Mouse (Mus musculus) cortical plate, adult 2 months (tissue): ENCODE results near the gene Uhmk1. TPM values are rescaled to one million over a fixed set of nuclear protein-coding genes. Genes with fewer than 3 reads are reported as not detected.
A peak's percentile ranks its signal among the peaks of the same experiment; 100 is the strongest.

Source experiments
- H3K27ac ChIP-seq: fragments of 200-500 bp; 2 replicates; pipeline ENCODE4 v1.5.1; 2012; ENCODE audit warnings: low read length, control low read depth, inconsistent platforms; ENCODE audit not compliant: insufficient read depth
- H3K4me1 ChIP-seq: fragments of 200-500 bp; 2 replicates; pipeline ENCODE4 v1.6.1; 2011; ENCODE audit warnings: low read length; ENCODE audit not compliant: control insufficient read depth, insufficient read depth
- H3K4me3 ChIP-seq: fragments of 200-500 bp; 2 replicates; pipeline ENCODE4 v1.5.1; 2011; ENCODE audit warnings: mild to moderate bottlenecking, low read length, control low read depth; ENCODE audit not compliant: insufficient read depth
- CTCF ChIP-seq: fragments of 200-500 bp; IDR thresholded peaks from 2 replicates; pipeline ENCODE4 v1.5.1; 2011; ENCODE audit warnings: mild to moderate bottlenecking, control low read depth, low read length; ENCODE audit not compliant: insufficient read depth; ENCODE audit errors: extremely low read depth
- POLR2A ChIP-seq: fragments of 200-500 bp; IDR thresholded peaks from 2 replicates; pipeline ENCODE4 v1.6.1; 2011; ENCODE audit warnings: mild to moderate bottlenecking, low read length, control low read depth; ENCODE audit not compliant: insufficient read depth; ENCODE audit errors: extremely low read depth
- polyA plus RNA-seq: library from polyadenylated mRNA; depleted of rRNA; stranded (reverse); fragments of >200 nt; gene quantifications from 2 replicates; pipeline ENCODE4 v1.2.3, GENCODE M21; 2012

Uhmk1 gene
- polyA plus RNA-seq, 1 experiment = 83.4 TPM

DNA sequence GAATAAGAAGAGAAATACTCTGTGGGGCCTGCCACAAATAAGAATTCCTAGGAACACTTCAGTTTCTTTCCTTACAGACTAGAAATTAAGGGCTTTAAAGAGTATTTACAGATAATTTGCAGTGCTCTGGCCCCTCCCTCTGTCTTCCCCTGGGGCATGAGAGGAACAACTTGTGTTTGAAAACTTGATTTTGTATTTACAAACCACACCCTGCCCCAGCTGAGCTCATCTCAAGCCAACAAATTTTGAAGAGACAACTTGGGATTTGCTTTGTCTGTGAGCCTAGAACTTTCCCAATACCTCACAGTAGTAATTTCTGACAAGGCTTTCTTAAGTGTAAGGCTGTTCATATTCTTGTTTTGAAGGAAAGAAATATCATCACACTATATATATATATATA lies 32.5 kb downstream of the Uhmk1 start:
- TF ChIP-seq POLR2A = no peak
- no peak for TF ChIP-seq CTCF
- peaks cover 5% of the 10 kb centered on the region for H3K4me1 ChIP-seq
- H3K27ac ChIP-seq = no peak overlapping the region
- no peak overlapping the region for H3K4me3 ChIP-seq

GRCm38 (mm10) chr1:170176661-170177239 lies 38.4 kb downstream of the Uhmk1 start:
- no peak overlapping the region for H3K4me3 ChIP-seq
- H3K27ac ChIP-seq = no peak overlapping the region
- peaks cover 3% of the 10 kb centered on the region; the same call in 1 of the 2 replicates for H3K4me1 ChIP-seq
- TF ChIP-seq POLR2A (no peak), CTCF (no peak)

DNA sequence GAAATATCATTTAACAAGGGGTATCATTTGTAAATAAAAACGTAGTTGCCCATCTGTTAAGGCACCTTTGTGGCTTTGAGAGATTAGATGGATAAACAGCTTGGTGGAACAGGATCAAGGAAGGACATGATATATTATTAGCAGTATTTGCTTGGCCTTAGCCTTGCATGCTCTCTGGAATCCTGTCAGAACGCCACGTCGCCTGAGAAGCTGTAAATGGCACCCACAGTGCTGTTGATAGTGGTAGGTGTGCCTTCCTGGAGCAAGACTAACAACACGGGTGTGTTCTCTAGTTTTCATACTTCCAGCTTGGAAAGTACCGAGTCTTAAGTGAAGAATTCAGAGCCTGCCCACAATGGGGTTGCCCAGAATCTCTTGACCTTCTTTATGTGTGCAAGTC lies 39.3 kb downstream of the Uhmk1 start:
- H3K27ac ChIP-seq = no peak overlapping the region
- no peak overlapping the region; the same call in 1 of the 2 replicates for H3K4me3 ChIP-seq
- no peak for TF ChIP-seq CTCF
- no peak for TF ChIP-seq POLR2A
- peaks cover 3% of the 10 kb centered on the region; the same call in 1 of the 2 replicates for H3K4me1 ChIP-seq

DNA sequence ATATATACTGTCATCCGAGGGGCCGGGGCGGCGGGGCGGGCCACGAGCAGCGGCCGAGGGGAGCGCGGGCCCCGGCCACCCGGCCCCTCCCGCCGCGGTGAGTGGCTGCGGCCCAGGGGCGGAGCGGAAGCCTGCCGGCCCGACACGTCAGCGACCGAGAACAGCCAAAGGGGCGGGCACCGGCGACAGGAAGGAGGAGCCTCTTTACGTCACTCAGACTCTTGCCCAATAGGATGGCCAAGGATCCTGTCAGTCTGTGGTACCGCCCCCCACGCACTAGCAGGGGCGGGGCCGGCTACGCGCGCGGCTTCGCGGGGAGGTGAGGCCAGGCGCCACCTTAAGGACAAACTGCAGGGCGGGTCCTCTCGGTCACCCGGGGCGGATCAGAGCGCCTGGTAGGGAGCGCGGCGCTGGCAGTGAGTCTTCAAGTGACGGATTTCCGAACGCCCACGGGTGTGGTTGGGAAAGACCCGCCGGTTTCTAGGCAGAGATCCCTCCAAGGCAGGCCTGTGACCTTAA lies 40.3 kb downstream of the Uhmk1 start, which contains the start of gene Uap1:
Gene Uap1, minus strand, starts transcription at position 144 of the 519 bp plus-strand sequence.
- peak within 1 kb of the TSS; percentile 83 for H3K4me3 ChIP-seq
- TF ChIP-seq POLR2A (peak; percentile 66), CTCF (no peak)
- H3K27ac ChIP-seq = peak within 1 kb of the TSS; percentile 92
- H3K4me1 ChIP-seq = peaks cover 3% of the 10 kb centered on the region; the same call in 1 of the 2 replicates

DNA sequence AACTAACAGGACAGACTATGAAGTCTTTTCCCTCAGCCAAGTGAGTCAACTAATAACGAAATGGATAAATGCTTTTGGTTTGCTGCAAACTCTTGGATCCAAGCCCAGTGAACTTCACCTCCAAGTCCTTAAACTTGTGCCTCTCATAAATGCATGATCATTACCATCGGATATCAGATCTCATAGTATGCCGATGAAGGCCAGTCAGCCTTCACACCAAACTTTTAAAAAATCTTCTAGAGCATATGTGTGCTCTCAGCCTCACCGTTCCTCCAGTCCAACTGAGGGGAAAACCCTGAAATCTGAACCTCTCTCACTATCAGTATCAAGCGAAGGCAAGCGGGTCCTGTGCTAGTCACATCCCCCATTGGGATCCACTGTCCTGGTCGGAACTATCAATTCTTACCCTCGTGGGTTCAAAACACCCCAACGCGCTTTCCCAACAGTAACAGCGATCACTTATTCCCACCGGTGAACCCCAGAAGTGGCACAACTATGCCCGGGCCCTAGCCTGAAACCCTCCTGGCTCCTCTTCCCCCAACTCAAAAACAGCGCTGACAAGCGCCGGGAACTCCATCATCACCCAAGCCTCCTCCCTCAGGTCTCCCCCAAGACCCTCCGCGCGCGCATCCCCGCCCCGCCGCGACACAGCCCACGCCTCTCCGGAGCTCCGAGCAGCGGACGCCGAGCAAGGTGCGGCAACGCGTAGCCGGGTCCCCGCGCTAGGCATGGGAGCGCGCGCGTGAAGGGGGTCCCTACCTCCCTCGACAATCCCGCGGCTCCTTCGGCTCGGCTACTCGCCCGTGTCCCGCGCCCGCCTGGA lies 41.0 kb downstream of the Uhmk1 start:
- Histone ChIP-seq H3K4me3 (peak overlapping the region; percentile 83), H3K4me1 (peaks cover 3% of the 10 kb centered on the region; the same call in 1 of the 2 replicates), H3K27ac (peak overlapping the region; percentile 72)
- TF ChIP-seq CTCF = no peak
- TF ChIP-seq POLR2A = no peak

DNA sequence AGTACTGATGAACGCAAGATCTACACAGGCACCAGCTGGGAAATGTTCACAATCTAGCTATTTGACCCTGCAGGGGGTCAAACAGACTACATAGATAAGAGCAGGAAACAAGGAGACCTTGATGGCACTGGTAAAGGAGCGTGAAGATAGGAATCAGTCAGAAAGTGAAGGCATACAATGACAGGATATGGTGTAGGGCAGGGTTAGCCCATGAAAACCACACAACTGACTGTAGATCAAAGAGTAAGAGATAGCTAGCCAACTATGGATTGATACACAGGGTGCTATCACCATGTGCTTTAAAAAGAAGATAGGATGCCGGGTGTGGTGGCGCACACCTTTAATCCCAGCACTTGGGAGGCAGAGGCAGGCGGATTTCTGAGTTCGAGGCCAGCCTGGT lies 47.4 kb downstream of the Uhmk1 start:
- no peaks in the 10 kb centered on the region for H3K4me1 ChIP-seq
- TF ChIP-seq POLR2A = no peak
- TF ChIP-seq CTCF = no peak
- H3K4me3 ChIP-seq = no peak overlapping the region
- H3K27ac ChIP-seq = no peak overlapping the region

DNA sequence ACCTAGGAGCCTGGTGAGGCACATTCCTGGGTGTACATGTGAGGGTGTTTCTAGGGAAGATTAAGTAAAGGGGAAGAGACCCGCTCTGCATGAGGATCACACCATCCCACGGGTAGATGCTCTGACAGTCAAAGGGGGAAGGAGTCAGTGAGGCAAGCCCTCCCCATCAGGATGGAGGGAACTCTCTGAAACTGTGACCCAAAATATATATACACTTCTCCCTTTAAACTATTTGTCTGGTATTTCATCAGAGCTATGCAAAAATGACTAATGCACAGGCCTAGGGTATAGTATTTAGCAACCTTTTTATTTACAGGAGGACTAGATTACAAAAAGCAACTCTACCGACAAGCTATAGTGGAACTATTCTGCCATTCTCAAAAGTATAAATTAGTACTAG lies 50.3 kb downstream of the Uhmk1 start:
- TF ChIP-seq POLR2A (no peak), CTCF (no peak)
- Histone ChIP-seq H3K4me1 (no peaks in the 10 kb centered on the region; the same call in 1 of the 2 replicates), H3K4me3 (no peak overlapping the region), H3K27ac (no peak overlapping the region)

GRCm38 (mm10) chr1:170164053-170164614 lies 51.1 kb downstream of the Uhmk1 start:
- Histone ChIP-seq H3K27ac (no peak overlapping the region), H3K4me3 (no peak overlapping the region), H3K4me1 (no peaks in the 10 kb centered on the region; the same call in 1 of the 2 replicates)
- TF ChIP-seq POLR2A = no peak
- no peak for TF ChIP-seq CTCF

DNA sequence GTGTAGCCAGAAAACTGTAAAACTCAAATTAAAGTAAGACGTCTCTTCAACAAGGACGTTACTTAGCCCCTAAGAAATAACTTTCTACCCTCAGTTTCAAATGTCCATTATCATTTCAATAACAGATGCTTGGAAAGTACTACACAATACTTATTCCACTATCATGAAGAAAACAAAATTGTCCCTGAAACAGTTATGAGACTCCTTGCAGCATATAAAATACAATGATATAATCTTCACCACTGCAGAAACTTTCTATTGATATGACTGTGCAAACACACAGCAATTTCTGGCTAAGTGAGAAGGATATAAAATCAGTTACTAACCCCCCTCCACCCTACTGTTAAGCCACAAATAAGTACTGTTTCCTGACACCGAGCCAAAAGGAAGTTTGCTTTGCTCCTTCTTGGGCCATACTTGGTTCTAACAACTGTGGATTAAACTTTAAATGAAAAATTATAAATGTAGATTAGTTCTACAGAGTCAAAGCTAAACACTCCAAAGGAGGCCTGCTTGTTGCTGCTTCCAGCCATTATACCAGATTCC lies 51.7 kb downstream of the Uhmk1 start:
- Histone ChIP-seq H3K4me1 (no peaks in the 10 kb centered on the region; the same call in 1 of the 2 replicates), H3K27ac (no peak overlapping the region), H3K4me3 (no peak overlapping the region)
- TF ChIP-seq POLR2A (no peak), CTCF (no peak)
